Mouse (Mus musculus) E14TG2a.4 (cell line): ENCODE data around the gene Mettl26.
A peak's percentile ranks its signal among the peaks of the same experiment; 100 is the strongest.

Source experiments
- CTCF ChIP-seq: conservative IDR thresholded peaks from 2 replicates; pipeline ENCODE4 v1.5.1; 2014; ENCODE audit warnings: low read length
- NANOG ChIP-seq: IDR thresholded peaks from 2 replicates; pipeline ENCODE4 v1.6.1; 2014; ENCODE audit warnings: borderline replicate concordance, low read length, mixed read lengths
- POU5F1 ChIP-seq: IDR thresholded peaks from 2 replicates; pipeline ENCODE4 v1.6.1; 2014; ENCODE audit warnings: low read length, borderline replicate concordance

GRCm38 (mm10) chr17:25828712-25829557 lies 45.9 kb upstream of the Mettl26 start, which contains the start of gene Jmjd8:
- TF ChIP-seq POU5F1, result no peak
- peak; percentile 27 for TF ChIP-seq CTCF
- no peak for TF ChIP-seq NANOG
